Comparison of ENCODE assay signal across 24 mouse cellular contexts in the genomic region with DNA sequence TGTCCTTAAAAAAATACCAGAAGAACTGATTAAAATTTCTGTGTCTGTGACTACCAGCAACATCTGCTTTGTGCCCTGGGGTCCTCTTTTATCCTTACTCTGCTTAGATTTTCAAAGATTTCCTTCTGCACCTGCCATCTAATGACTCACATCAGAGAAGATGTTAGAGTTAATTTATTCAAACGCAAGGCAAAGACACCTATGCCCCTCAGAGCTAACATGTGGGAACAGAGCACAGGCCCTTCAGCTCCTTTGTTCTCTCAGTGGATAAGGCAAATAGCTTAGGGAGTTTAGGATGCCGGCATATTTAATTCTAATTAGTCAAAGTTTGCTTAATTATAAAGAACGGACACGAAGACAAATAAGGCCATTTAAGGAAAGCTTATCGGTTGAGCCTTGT.
"Had no signal": no experiment of that assay in that cellular context is flagged by ENCODE, and none has a peak within 500 bp of the region (broad histone marks: within the 10 kb centered on the region; RNA-seq: fewer than 3 reads in every experiment).

No protein-coding gene starts in this region.

- H3K9ac ChIP-seq: heart, embryonic 12.5 days; hindbrain, embryonic 12.5 days; hindbrain, embryonic 14.5 days; intestine, embryonic 15.5 days; limb, embryonic 12.5 days had no signal

- H3K4me2 ChIP-seq: heart, embryonic 12.5 days; hindbrain, embryonic 12.5 days; hindbrain, embryonic 14.5 days; intestine, embryonic 15.5 days; limb, embryonic 12.5 days had no signal

- H3K36me3 ChIP-seq: heart, embryonic 10.5 days; heart, embryonic 12.5 days; hindbrain, embryonic 10.5 days; hindbrain, embryonic 12.5 days; intestine, embryonic 15.5 days; limb, embryonic 10.5 days; limb, embryonic 12.5 days had no signal

- H3K4me3 ChIP-seq: gastrocnemius, adult 2 months; heart, embryonic 10.5 days; heart, embryonic 12.5 days; hindbrain, embryonic 10.5 days; hindbrain, embryonic 12.5 days; intestine, embryonic 15.5 days; layer of hippocampus, adult 2 months; left cerebral cortex, adult 2 months; limb, embryonic 10.5 days; limb, embryonic 12.5 days had no signal

- H3K4me1 ChIP-seq: heart, embryonic 10.5 days; heart, embryonic 12.5 days; hindbrain, embryonic 10.5 days; hindbrain, embryonic 12.5 days; intestine, embryonic 15.5 days; limb, embryonic 10.5 days; limb, embryonic 12.5 days had no signal

- H3K9me3 ChIP-seq: heart, embryonic 10.5 days; heart, embryonic 12.5 days; hindbrain, embryonic 10.5 days; hindbrain, embryonic 12.5 days; intestine, embryonic 15.5 days; limb, embryonic 10.5 days; limb, embryonic 12.5 days had no signal

- DNase-seq: gastrocnemius, adult 2 months; gastrocnemius, postnatal 10 days; gastrocnemius, postnatal 25 days; heart, adult 18-20 months; heart, postnatal 10 days; heart, postnatal 4 days; kidney, adult 18-20 months; kidney, adult 8-10 months; kidney, postnatal 10 days; kidney, postnatal 25 days; kidney, postnatal 4 days had no signal

- ATAC-seq: hindbrain, embryonic 16.5 days; inflammation-experienced regulatory T-cells, adult 6 months; intestine, embryonic 15.5 days; intestine, postnatal 0 days had no signal

- H3K27ac ChIP-seq: gastrocnemius, adult 2 months; heart, embryonic 10.5 days; hindbrain, embryonic 10.5 days; hindbrain, embryonic 12.5 days; hindbrain, embryonic 14.5 days; intestine, embryonic 15.5 days; layer of hippocampus, adult 2 months; left cerebral cortex, adult 2 months; limb, embryonic 10.5 days; limb, embryonic 12.5 days had no signal

- H3K27me3 ChIP-seq: heart, embryonic 12.5 days; hindbrain, embryonic 12.5 days; intestine, embryonic 15.5 days; limb, embryonic 12.5 days had no signal
